8 mouse cellular contexts compared by ENCODE assay signal in genomic region chr13:17432139-17432916, GRCm38 (mm10).
DNase-seq lines count a peak whose midpoint lies in the region; ATAC-seq and TF ChIP-seq lines count a peak whose summit lies in the region.

No protein-coding gene starts in this region.

- no peak overlapping the region for H3K4me3 ChIP-seq in cerebellum, adult 2 months (replicated peaks; ENCODE audit: insufficient read depth, low read depth, low read length)
- H3K4me3 ChIP-seq in thymus, adult 2 months (ENCODE audit: control insufficient read depth, insufficient read depth, low read length): no peak overlapping the region
- no peak overlapping the region for H3K4me3 ChIP-seq in forebrain, embryonic 12.5 days (replicated peaks)
- H3K4me3 ChIP-seq in midbrain, postnatal 0 days (ENCODE audit: low read depth, low read length): no peak overlapping the region

- TF ChIP-seq CTCF in cerebellum, adult 2 months (IDR thresholded peaks at IDR 0.05; ENCODE audit: borderline replicate concordance, insufficient read depth, low read depth, low read length): peak; percentile 39; the same call in 1 of the 2 replicates
- no peak for TF ChIP-seq CTCF in thymus, adult 2 months (IDR thresholded peaks at IDR 0.05; ENCODE audit: borderline replicate concordance, control insufficient read depth, extremely low read depth, insufficient read depth, low read length, poor library complexity)
- peak; percentile 91 for TF ChIP-seq CTCF in midbrain, postnatal 0 days (IDR thresholded peaks at IDR 0.05)

- WGBS in cerebellum, adult 2 months: 47% methylated on average over 7 of the region's 7 CpGs
- 39% methylated on average over 7 of the region's 7 CpGs for WGBS in thymus, adult 2 months
- WGBS in forebrain, embryonic 12.5 days: 41% methylated on average over 7 of the region's 7 CpGs
- 40% methylated on average over 7 of the region's 7 CpGs for WGBS in large intestine, adult 2 months
- WGBS in midbrain, postnatal 0 days: 38% methylated on average over 7 of the region's 7 CpGs

- H3K9ac ChIP-seq in forebrain, embryonic 12.5 days: no peak overlapping the region
- H3K9ac ChIP-seq in midbrain, postnatal 0 days (replicated peaks; ENCODE audit: low read length, poor library complexity, severe bottlenecking): no peak overlapping the region

- no peaks in the 10 kb centered on the region for H3K27me3 ChIP-seq in cerebellum, adult 2 months (ENCODE audit: control insufficient read depth, insufficient read depth, low read length)
- no peaks in the 10 kb centered on the region for H3K27me3 ChIP-seq in thymus, adult 2 months (ENCODE audit: control insufficient read depth, insufficient read depth, low read length)
- no peaks in the 10 kb centered on the region for H3K27me3 ChIP-seq in forebrain, embryonic 12.5 days
- no peaks in the 10 kb centered on the region for H3K27me3 ChIP-seq in midbrain, postnatal 0 days (ENCODE audit: insufficient read depth, low read length)

- H3K4me2 ChIP-seq in forebrain, embryonic 12.5 days: no peak overlapping the region
- H3K4me2 ChIP-seq in midbrain, postnatal 0 days (ENCODE audit: low read depth, low read length, poor library complexity, severe bottlenecking): no peak overlapping the region

- no peak for TF ChIP-seq POLR2A in cerebellum, adult 2 months (IDR thresholded peaks at IDR 0.05; ENCODE audit: borderline replicate concordance, insufficient read depth, low read length)
- TF ChIP-seq POLR2A in thymus, adult 2 months (IDR thresholded peaks at IDR 0.05; ENCODE audit: control insufficient read depth, extremely low read depth, insufficient read depth, low read length, poor library complexity): no peak

- H3K4me1 ChIP-seq in cerebellum, adult 2 months (ENCODE audit: control insufficient read depth, insufficient read depth, low read length): no peaks in the 10 kb centered on the region
- peaks cover 9% of the 10 kb centered on the region for H3K4me1 ChIP-seq in thymus, adult 2 months (replicated peaks; ENCODE audit: control insufficient read depth, insufficient read depth, low read length)
- no peaks in the 10 kb centered on the region; the same call in 1 of the 2 replicates for H3K4me1 ChIP-seq in forebrain, embryonic 12.5 days
- no peaks in the 10 kb centered on the region for H3K4me1 ChIP-seq in midbrain, postnatal 0 days (ENCODE audit: insufficient read depth, low read length)

- H3K36me3 ChIP-seq in thymus, adult 2 months (ENCODE audit: control insufficient read depth, insufficient read depth, low read length): no peaks in the 10 kb centered on the region
- no peaks in the 10 kb centered on the region for H3K36me3 ChIP-seq in forebrain, embryonic 12.5 days (replicated peaks)
- no peaks in the 10 kb centered on the region for H3K36me3 ChIP-seq in midbrain, postnatal 0 days (ENCODE audit: insufficient read depth, low read length)

- DNase-seq in cerebellum, adult 2 months: peak in 1 of 2 experiments; percentile 14
- DNase-seq in cerebellum, adult 11-12 months: no peak
- DNase-seq in thymus, adult 2 months: peak; percentile 40
- no peak for DNase-seq in thymus, adult 18-20 months
- DNase-seq in large intestine, adult 2 months (ENCODE audit: low read depth, low spot score): peak; percentile 3
- peak; percentile 85 for DNase-seq in midbrain, postnatal 0 days (ENCODE audit: low spot score)
- no peak for DNase-seq in gastrocnemius, postnatal 4 days (ENCODE audit: low spot score in 2 of 2)

- H3K9me3 ChIP-seq in forebrain, embryonic 12.5 days: no peaks in the 10 kb centered on the region
- H3K9me3 ChIP-seq in midbrain, postnatal 0 days (ENCODE audit: low read length): no peaks in the 10 kb centered on the region

- peak; percentile 66 for ATAC-seq in forebrain, embryonic 12.5 days (ENCODE audit: low FRiP score)
- peak; percentile 76; the same call in 1 of the 2 replicates for ATAC-seq in midbrain, postnatal 0 days (ENCODE audit: low FRiP score)

- no peak overlapping the region for H3K27ac ChIP-seq in cerebellum, adult 2 months (ENCODE audit: insufficient read depth, low read length)
- H3K27ac ChIP-seq in thymus, adult 2 months (ENCODE audit: control insufficient read depth, insufficient read depth, low read length): peak overlapping the region; percentile 68; the same call in 1 of the 2 replicates
- H3K27ac ChIP-seq in forebrain, embryonic 12.5 days: no peak overlapping the region
- H3K27ac ChIP-seq in midbrain, postnatal 0 days (ENCODE audit: low read depth, low read length): no peak overlapping the region

Comparison
In these comparisons a context has a peak if more than half of its experiments do, and no peak if none do; other contexts are left out.
1. DNase-seq: peak in thymus, adult 2 months (single experiment), large intestine, adult 2 months (single experiment) and midbrain, postnatal 0 days (single experiment); none in cerebellum, adult 11-12 months (single experiment), thymus, adult 18-20 months (0 of 2) and gastrocnemius, postnatal 4 days (0 of 2).